ENCODE assay signal across 22 mouse cellular contexts in genomic region chr13:114924785-114925184, GRCm38 (mm10).
"Had no signal": no experiment of that assay in that cellular context is flagged by ENCODE, and none has a peak within 500 bp of the region (broad histone marks: within the 10 kb centered on the region; RNA-seq: fewer than 3 reads in every experiment).

No protein-coding gene starts in this region.

- H3K9ac ChIP-seq: limb, embryonic 13.5 days; liver, embryonic 12.5 days; lung, embryonic 14.5 days; midbrain, embryonic 12.5 days; midbrain, embryonic 15.5 days; neural tube, embryonic 12.5 days; neural tube, embryonic 15.5 days had no signal

- H3K4me2 ChIP-seq: limb, embryonic 13.5 days; liver, embryonic 12.5 days; lung, embryonic 14.5 days; midbrain, embryonic 12.5 days; midbrain, embryonic 15.5 days; neural tube, embryonic 12.5 days; neural tube, embryonic 15.5 days had no signal

- H3K27ac ChIP-seq: kidney, postnatal 0 days; layer of hippocampus, adult 2 months; limb, embryonic 10.5 days; limb, embryonic 13.5 days; liver, embryonic 12.5 days; neural tube, embryonic 12.5 days; neural tube, embryonic 15.5 days had no signal

- H3K4me1 ChIP-seq: limb, embryonic 10.5 days; limb, embryonic 13.5 days; liver, embryonic 12.5 days; neural tube, embryonic 12.5 days had no signal

- DNase-seq: kidney, adult 2 months; kidney, postnatal 25 days; layer of hippocampus, adult 9-11 months; liver; lung, embryonic 14.5 days; lung, postnatal 36 days; right cerebral cortex, adult 18-20 months; right cerebral cortex, postnatal 14 days; right cerebral cortex, postnatal 4 days; thymus, adult 18-20 months; thymus, postnatal 4 days had no signal

- ATAC-seq: intestine, postnatal 0 days; liver, embryonic 12.5 days; lung, postnatal 0 days had no signal

- H3K36me3 ChIP-seq: limb, embryonic 10.5 days; limb, embryonic 13.5 days; liver, embryonic 12.5 days; midbrain, embryonic 12.5 days; midbrain, embryonic 15.5 days; neural tube, embryonic 12.5 days; neural tube, embryonic 15.5 days had no signal

- H3K27me3 ChIP-seq: limb, embryonic 13.5 days; liver, embryonic 12.5 days; neural tube, embryonic 12.5 days; neural tube, embryonic 15.5 days had no signal

- H3K4me3 ChIP-seq: layer of hippocampus, adult 2 months; limb, embryonic 10.5 days; limb, embryonic 13.5 days; liver, embryonic 12.5 days; midbrain, embryonic 12.5 days; midbrain, embryonic 15.5 days; neural tube, embryonic 12.5 days; neural tube, embryonic 15.5 days had no signal

- H3K9me3 ChIP-seq: limb, embryonic 10.5 days; limb, embryonic 13.5 days; liver, embryonic 12.5 days; midbrain, embryonic 12.5 days; midbrain, embryonic 15.5 days; neural tube, embryonic 12.5 days; neural tube, embryonic 15.5 days had no signal
